Mouse (Mus musculus): ENCODE measurements around the gene Gm12355. TPM values are rescaled to one million over a fixed set of nuclear protein-coding genes. Genes with fewer than 3 reads are reported as not detected.

Gm12355 gene
- total RNA-seq, 1 experiment, result 2.9 TPM

DNA sequence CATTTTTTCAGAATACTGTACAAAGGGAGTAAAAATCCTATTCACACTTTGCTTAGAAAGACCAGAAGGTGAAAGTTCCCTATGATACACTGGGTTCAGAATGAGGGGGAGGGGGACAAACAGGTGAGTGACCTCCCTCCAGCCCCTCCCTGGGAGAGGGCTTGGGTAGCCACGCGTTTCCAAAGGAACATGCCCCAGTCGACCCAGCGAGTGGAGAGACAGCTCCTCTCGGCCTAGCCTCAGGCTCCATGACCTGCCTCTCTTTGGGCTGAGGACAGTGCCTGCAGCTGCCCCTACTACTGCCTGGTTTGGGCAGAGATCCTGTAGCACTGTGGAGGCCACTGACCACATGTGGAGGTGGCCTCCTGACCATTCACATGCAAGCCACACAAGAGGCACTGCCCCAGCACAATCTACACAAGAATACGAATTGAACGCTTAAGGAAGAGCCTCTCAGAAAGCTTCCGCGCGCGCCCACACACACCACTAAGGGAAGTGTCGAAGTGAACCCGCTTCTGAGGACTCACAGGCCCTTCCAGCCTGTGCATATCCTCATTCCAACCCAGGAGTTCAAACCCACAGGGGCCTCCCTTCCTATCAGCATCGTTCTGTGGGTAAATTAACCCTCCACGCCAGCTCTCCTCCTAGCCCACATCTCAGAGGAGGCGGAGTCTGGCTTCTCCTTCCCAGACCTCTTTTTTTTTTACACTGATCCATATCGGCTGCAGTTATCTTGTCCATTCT, 44.0 kb downstream of the Gm12355 start:
- Histone ChIP-seq H3K4me3 (ENCODE audit: insufficient read depth in 1 of 2, low read depth in 1 of 2, low read length in 2 of 2, poor library complexity in 1 of 2, severe bottlenecking in 1 of 2) (peak overlapping the region in 1 of 2 experiments; percentile 37; a peak in 2 of 4 replicates), H3K27ac (ENCODE audit: insufficient read depth, low read depth, low read length, poor library complexity, severe bottlenecking) (no peak overlapping the region; the same call in 1 of the 2 replicates), H3K36me3 (ENCODE audit: control insufficient read depth, insufficient read depth, low read length, poor library complexity, severe bottlenecking) (peaks cover 15% of the 10 kb centered on the region), H3K4me1 (ENCODE audit: control insufficient read depth in 2 of 2, insufficient read depth in 2 of 2, low read length in 2 of 2, poor library complexity in 1 of 2) (peaks cover 6 to 34% of the 10 kb centered on the region in 2 experiments; a peak in 3 of 4 replicates), H3K9me3 (ENCODE audit: control insufficient read depth, insufficient read depth, low read depth, low read length) (no peaks in the 10 kb centered on the region), H3K9ac (ENCODE audit: insufficient read depth, low read depth, low read length, poor library complexity, severe bottlenecking) (peak overlapping the region; percentile 27; the same call in 1 of the 2 replicates)
- no peak for DNase-seq (ENCODE audit: low read depth, low spot score)
- TF ChIP-seq HCFC1 (IDR thresholded peaks at IDR 0.05; ENCODE audit: borderline replicate concordance, insufficient read depth, low read length) (no peak), CHD2 (IDR thresholded peaks at IDR 0.05; ENCODE audit: low read depth, low read length) (no peak), ZC3H11A (IDR thresholded peaks at IDR 0.05; ENCODE audit: borderline replicate concordance, low read depth, low read length) (no peak), ZNF384 (IDR thresholded peaks at IDR 0.05; ENCODE audit: low read depth, low read length) (no peak), MAFK (IDR thresholded peaks at IDR 0.05; ENCODE audit: insufficient read depth, low read depth, low read length) (no peak)
- in situ Hi-C loops (cut with MboI; ENCODE audit: low sequenced_read_pairs in 2 of 2, unreplicated experiment in 2 of 2), result no loop called here

- no peak for TF ChIP-seq ZC3H11A (IDR thresholded peaks at IDR 0.05; ENCODE audit: borderline replicate concordance, low read depth, low read length)
- no peak for TF ChIP-seq HCFC1 (IDR thresholded peaks at IDR 0.05; ENCODE audit: borderline replicate concordance, insufficient read depth, low read length)
- Histone ChIP-seq H3K4me1 (ENCODE audit: control insufficient read depth in 2 of 2, insufficient read depth in 2 of 2, low read length in 2 of 2, poor library complexity in 1 of 2) (peaks cover 6 to 34% of the 10 kb centered on the region in 2 experiments; a peak in 3 of 4 replicates), H3K36me3 (ENCODE audit: control insufficient read depth, insufficient read depth, low read length, poor library complexity, severe bottlenecking) (peaks cover 15% of the 10 kb centered on the region), H3K4me3 (ENCODE audit: insufficient read depth in 1 of 2, low read depth in 1 of 2, low read length in 2 of 2, poor library complexity in 1 of 2, severe bottlenecking in 1 of 2) (peak overlapping the region; percentile 17 to 37; a peak in 2 of 4 replicates), H3K27ac (ENCODE audit: insufficient read depth, low read depth, low read length, poor library complexity, severe bottlenecking) (peak overlapping the region; percentile 26; the same call in 1 of the 2 replicates), H3K9me3 (ENCODE audit: control insufficient read depth, insufficient read depth, low read depth, low read length) (no peaks in the 10 kb centered on the region), H3K9ac (ENCODE audit: insufficient read depth, low read depth, low read length, poor library complexity, severe bottlenecking) (peak overlapping the region; percentile 14; the same call in 1 of the 2 replicates)
- in situ Hi-C loops (cut with MboI; ENCODE audit: low sequenced_read_pairs in 2 of 2, unreplicated experiment in 2 of 2), result no loop called here
- no peak for DNase-seq (ENCODE audit: low read depth, low spot score)
These were observed 45.0 kb downstream of the Gm12355 start for GRCm38 (mm10) chr11:98580301-98581121.

DNA sequence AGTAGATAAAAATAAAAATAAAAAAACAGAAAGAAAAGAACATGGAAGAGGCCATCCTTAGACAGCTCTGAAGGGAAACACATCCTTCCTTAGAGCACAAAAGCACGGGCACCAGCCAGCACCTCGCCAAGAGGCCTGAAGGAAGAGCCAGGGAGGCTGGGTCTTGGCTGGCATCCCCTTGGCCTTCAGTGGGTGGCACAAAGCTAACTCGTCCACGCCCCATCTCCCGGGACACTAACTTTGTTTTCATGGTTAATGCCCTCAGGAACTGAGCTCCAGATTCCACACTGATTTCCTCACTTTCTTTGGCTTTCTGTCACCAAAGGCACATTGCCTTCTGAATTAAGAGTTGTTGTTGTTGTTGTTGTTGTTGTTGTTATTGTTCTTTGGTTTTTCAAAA, 47.7 kb downstream of the Gm12355 start:
- DNase-seq (ENCODE audit: low read depth, low spot score), result no peak
- in situ Hi-C loops (cut with MboI; ENCODE audit: low sequenced_read_pairs in 2 of 2, unreplicated experiment in 2 of 2), result no loop called here
- TF ChIP-seq CHD2 (IDR thresholded peaks at IDR 0.05; ENCODE audit: low read depth, low read length) (no peak), MAFK (IDR thresholded peaks at IDR 0.05; ENCODE audit: insufficient read depth, low read depth, low read length) (no peak), ZC3H11A (IDR thresholded peaks at IDR 0.05; ENCODE audit: borderline replicate concordance, low read depth, low read length) (no peak), HCFC1 (IDR thresholded peaks at IDR 0.05; ENCODE audit: borderline replicate concordance, insufficient read depth, low read length) (no peak), ZNF384 (IDR thresholded peaks at IDR 0.05; ENCODE audit: low read depth, low read length) (no peak)
- H3K9me3 ChIP-seq (ENCODE audit: control insufficient read depth, insufficient read depth, low read depth, low read length), result no peaks in the 10 kb centered on the region
- no peak overlapping the region for H3K4me3 ChIP-seq (ENCODE audit: insufficient read depth in 1 of 2, low read depth in 1 of 2, low read length in 2 of 2, poor library complexity in 1 of 2, severe bottlenecking in 1 of 2)
- H3K27ac ChIP-seq (ENCODE audit: insufficient read depth, low read depth, low read length, poor library complexity, severe bottlenecking), result no peak overlapping the region
- no peak overlapping the region for H3K9ac ChIP-seq (ENCODE audit: insufficient read depth, low read depth, low read length, poor library complexity, severe bottlenecking)
- peaks cover 6 to 30% of the 10 kb centered on the region in 2 experiments; a peak in 3 of 4 replicates for H3K4me1 ChIP-seq (ENCODE audit: control insufficient read depth in 2 of 2, insufficient read depth in 2 of 2, low read length in 2 of 2, poor library complexity in 1 of 2)
- peaks cover 7% of the 10 kb centered on the region for H3K36me3 ChIP-seq (ENCODE audit: control insufficient read depth, insufficient read depth, low read length, poor library complexity, severe bottlenecking)

Other genes with a start within 250 kb of the Gm12355 start
- gene Tcap, start 241.8 kb downstream of the Gm12355 start, total RNA-seq (2012; rRNA removed), result 0.26 and 0.45 TPM in 2 replicates
- gene Pnmt, start 239.2 kb downstream of the Gm12355 start, total RNA-seq (2012; rRNA removed), result 0.36 TPM in 1 of 2 replicates, not detected in the other
- 7.4 and 10.2 TPM in 2 replicates for gene Pgap3, start 225.2 kb downstream of the Gm12355 start, total RNA-seq (2012; rRNA removed)
- 13.2 and 24.4 TPM in 2 replicates for gene Erbb2, start 213.2 kb downstream of the Gm12355 start, total RNA-seq (2012; rRNA removed)
- 34.6 and 52.5 TPM in 2 replicates for gene Mien1, start 186.7 kb downstream of the Gm12355 start, total RNA-seq (2012; rRNA removed)
- gene Grb7, start 179.3 kb downstream of the Gm12355 start, total RNA-seq (2012; rRNA removed), result 12.1 and 18.9 TPM in 2 replicates
- gene Ikzf3, start 79.6 kb downstream of the Gm12355 start, total RNA-seq (2012; rRNA removed), result 0.16 and 0.58 TPM in 2 replicates
- gene Zpbp2, start 74.6 kb downstream of the Gm12355 start, total RNA-seq (2012; rRNA removed), result 0.22 and 0.63 TPM in 2 replicates
- 45.4 and 55.3 TPM in 2 replicates for gene Ormdl3, start 38.3 kb downstream of the Gm12355 start, total RNA-seq (2012; rRNA removed)
- not detected in 2 replicates for gene Lrrc3c, start 27.4 kb downstream of the Gm12355 start, total RNA-seq (2012; rRNA removed)
- not detected in 2 replicates for gene Gsdma3, start 699 bp upstream of the Gm12355 start, total RNA-seq (2012; rRNA removed)
- gene Gsdma2, start 21.1 kb upstream of the Gm12355 start, total RNA-seq (2012; rRNA removed), result not detected in 2 replicates
- gene Gsdma, start 38.7 kb upstream of the Gm12355 start, total RNA-seq (2012; rRNA removed), result 0.16 and 0.40 TPM in 2 replicates
- gene Psmd3, start 56.9 kb upstream of the Gm12355 start, total RNA-seq (2012; rRNA removed), result 376 and 408 TPM in 2 replicates
- 0.18 TPM in 1 of 2 replicates, not detected in the other for gene Csf3, start 75.6 kb upstream of the Gm12355 start, total RNA-seq (2012; rRNA removed)
- 53.5 and 75.7 TPM in 2 replicates for gene Med24, start 103.8 kb upstream of the Gm12355 start, total RNA-seq (2012; rRNA removed)
- 7.7 and 9.0 TPM in 2 replicates for gene Thra, start 115.0 kb upstream of the Gm12355 start, total RNA-seq (2012; rRNA removed)
- gene Nr1d1, start 149.7 kb upstream of the Gm12355 start, total RNA-seq (2012; rRNA removed), result 2.9 and 3.3 TPM in 2 replicates
- 18.3 and 27.1 TPM in 2 replicates for gene Msl1, start 169.9 kb upstream of the Gm12355 start, total RNA-seq (2012; rRNA removed)
- gene Casc3, start 179.2 kb upstream of the Gm12355 start, total RNA-seq (2012; rRNA removed), result 11.7 and 14.6 TPM in 2 replicates
- gene Rapgefl1, start 211.1 kb upstream of the Gm12355 start, total RNA-seq (2012; rRNA removed), result 0.98 and 1.4 TPM in 2 replicates
- 4.7 and 5.8 TPM in 2 replicates for gene Wipf2, start 238.0 kb upstream of the Gm12355 start, total RNA-seq (2012; rRNA removed)

Measured in ES-E14 (cell line).